Mouse (Mus musculus): ENCODE data around the gene Zbtb25. TPM values are rescaled to one million over a fixed set of nuclear protein-coding genes. Genes with fewer than 3 reads are reported as not detected.
A peak's percentile ranks its signal among the peaks of the same experiment; 100 is the strongest.

Gene Zbtb25
- polyA plus RNA-seq (2012; rRNA removed), result 3.7 and 4.6 TPM in 2 replicates

DNA sequence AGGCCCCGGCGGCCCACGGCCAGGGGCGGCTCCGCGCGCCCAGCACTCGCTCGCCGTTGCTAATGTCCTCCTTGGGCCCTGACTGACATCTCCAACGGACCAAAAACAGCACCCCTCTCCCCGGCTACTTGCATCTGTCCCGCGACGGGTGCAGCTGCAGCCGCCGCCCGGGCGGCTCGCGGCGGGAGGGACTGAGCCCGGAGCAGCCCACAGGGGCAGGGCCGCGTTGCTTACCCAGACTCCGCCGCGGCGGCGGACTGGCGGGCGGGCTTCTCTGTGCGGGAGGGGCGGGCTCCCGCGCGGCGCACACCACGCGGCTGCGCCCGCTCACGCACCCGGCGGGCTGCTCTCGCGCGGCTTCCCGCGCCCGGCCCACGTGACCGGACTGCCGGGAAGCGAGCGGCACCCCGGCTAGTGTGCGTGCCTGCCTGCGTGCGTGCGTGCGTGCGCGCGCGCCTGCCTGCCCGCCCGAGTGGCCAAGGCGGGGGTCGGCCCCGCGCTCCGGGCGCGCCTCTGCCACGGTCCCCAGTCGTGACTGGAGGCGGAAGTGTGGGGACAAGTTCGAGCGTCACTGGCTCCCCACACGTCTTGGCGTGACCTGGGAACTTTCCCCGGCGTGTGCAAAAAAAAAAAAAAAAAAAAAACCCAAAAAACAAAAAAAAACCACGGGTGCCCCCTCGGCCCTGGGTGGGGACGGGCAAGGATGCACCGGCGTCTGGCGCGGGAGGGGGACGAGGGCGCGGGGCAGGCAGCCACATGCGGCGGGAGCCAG lies at the start of gene Zbtb25:
Zbtb25 (minus strand) TSS at position 397 of the 772 bp plus-strand sequence.
- WGBS, result under 1% methylated on average over 94 of the region's 96 CpGs
- peak; percentile 39 for DNase-seq (ENCODE audit: low read depth, low spot score)

DNA sequence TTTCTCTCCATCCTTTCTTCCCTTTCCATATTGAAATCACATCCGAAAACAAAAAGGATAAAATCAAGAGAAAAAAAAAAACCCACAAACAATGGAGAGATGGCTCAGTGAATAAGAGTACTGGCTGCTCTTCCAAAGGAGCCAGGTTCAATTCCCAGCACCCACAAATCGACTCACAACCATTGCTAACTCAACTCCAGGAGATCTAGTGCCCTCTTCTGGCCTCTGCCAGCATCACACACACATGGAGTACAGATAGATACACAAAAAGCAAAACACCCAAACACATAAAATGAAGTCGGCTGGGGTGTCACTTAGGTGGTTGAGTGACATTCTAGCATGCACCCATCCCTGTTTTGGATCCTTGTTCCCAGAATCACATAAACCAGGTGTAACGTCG lies 48.9 kb upstream of the Zbtb25 start:
- 97% methylated on average over 5 of the region's 5 CpGs for WGBS
- no peak for DNase-seq (ENCODE audit: low read depth, low spot score)

DNA sequence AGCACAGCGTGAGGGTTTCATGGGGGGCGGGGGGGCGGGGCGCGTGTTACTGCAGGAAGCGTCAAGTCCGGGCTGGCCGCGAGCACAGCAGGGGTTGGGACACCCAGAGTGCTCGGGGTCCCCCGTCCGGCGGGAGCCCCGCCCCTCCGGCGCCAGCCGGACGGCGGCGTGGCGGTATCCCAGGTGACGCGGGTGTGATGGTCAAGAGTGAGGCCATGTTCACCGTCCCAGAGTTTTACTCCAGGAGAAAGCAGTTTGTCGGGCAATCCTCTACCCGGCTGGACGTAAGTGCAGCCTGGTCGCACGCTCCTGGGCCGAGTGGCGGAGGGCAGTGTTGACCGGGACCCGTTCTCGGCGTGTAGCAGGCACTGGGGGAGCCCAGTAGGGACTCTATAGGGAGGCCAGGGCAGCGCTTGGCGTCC lies 48.0 kb upstream of the Zbtb25 start, which contains the start of gene Ppp1r36:
Ppp1r36 (plus strand) TSS at position 106 of the 422 bp plus-strand sequence.
- no peak for DNase-seq (ENCODE audit: low read depth, low spot score)
- WGBS, result 4% methylated on average over 37 of the region's 37 CpGs

DNA sequence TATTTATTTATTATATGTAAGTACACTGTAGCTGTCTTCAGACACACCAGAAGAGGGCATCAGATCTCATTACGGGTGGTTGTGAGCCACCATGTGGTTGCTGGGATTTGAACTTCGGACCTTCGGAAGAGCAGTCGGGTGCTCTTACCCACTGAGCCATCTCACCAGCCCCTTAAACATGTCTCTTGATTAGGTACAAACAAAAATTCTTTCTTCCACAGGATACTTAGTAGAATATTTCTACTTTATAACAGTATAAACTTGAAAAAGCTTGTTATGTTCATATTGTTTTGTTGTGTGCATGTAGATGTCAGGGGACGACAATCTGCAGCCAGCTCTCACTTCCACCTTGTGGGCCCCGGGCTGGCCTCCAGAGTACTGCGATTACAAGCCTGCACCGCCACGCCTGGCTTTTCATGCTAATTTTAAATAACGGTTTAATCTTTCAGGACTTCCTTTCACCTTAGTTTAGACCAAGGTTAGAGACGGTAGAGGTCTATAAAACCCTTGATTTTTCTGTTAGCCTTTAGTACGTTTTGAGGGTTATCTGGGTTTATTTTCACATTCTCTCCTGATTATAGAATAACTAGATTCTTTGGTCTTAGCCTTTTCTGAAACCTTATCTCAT lies 46.1 kb upstream of the Zbtb25 start:
- WGBS, result 70% methylated on average over 12 of the region's 12 CpGs
- no peak for DNase-seq (ENCODE audit: low read depth, low spot score)

DNA sequence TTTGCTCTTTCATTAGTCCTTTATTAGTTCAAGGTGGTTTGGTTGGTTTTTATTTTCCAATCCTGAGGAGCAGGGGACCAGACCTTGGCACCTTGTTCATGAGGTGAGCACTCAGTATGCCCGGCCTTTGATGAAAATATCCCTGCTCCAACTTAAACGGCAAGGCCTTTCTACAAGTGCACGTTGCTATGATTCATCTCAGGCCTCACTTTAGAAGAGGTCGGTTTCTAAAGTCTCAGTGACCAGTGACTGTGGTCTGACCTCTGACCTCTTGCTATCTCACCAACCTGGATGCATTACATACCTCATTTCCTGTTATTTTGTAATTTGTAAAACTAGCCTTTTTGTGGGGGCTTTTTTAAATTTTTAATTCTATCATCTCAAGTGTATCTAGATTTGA lies 39.8 kb upstream of the Zbtb25 start:
- WGBS, result 61% methylated on average over 4 of the region's 4 CpGs
- no peak for DNase-seq (ENCODE audit: low read depth, low spot score)

DNA sequence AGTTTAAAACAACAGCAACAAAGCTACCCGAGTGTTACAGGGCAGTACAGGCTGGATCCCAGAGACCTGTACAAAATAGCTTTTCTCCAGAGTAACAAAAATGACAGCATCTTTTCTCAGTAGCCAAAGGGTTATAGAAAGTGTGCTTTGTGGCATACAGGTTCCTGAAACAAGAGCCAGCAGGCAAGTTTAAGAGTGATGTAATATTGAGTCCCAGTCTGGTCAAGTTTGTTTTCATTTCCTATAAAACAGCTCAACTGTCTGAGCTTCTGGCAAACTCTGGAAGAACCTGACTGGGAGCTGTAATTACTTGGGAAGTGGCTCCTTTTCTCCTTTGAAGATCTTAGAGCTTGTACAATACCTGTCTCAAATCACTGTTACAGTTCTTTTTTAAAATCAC lies 37.8 kb upstream of the Zbtb25 start:
- WGBS, result 58% methylated on average over 1 of the region's 1 CpGs
- DNase-seq (ENCODE audit: low read depth, low spot score), result no peak

DNA sequence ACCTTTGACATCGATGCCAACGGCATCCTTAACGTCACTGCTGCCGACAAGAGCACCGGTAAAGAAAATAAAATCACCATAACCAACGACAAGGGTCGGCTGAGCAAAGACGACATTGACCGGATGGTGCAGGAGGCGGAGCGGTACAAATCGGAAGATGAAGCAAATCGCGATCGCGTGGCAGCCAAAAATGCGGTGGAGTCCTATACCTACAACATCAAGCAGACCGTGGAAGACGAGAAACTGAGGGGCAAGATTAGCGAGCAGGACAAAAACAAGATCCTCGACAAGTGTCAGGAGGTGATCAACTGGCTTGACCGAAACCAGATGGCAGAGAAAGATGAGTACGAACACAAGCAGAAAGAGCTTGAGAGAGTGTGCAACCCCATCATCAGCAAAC lies 36.6 kb upstream of the Zbtb25 start:
- 8% methylated on average over 23 of the region's 23 CpGs for WGBS
- DNase-seq (ENCODE audit: low read depth, low spot score), result no peak

DNA sequence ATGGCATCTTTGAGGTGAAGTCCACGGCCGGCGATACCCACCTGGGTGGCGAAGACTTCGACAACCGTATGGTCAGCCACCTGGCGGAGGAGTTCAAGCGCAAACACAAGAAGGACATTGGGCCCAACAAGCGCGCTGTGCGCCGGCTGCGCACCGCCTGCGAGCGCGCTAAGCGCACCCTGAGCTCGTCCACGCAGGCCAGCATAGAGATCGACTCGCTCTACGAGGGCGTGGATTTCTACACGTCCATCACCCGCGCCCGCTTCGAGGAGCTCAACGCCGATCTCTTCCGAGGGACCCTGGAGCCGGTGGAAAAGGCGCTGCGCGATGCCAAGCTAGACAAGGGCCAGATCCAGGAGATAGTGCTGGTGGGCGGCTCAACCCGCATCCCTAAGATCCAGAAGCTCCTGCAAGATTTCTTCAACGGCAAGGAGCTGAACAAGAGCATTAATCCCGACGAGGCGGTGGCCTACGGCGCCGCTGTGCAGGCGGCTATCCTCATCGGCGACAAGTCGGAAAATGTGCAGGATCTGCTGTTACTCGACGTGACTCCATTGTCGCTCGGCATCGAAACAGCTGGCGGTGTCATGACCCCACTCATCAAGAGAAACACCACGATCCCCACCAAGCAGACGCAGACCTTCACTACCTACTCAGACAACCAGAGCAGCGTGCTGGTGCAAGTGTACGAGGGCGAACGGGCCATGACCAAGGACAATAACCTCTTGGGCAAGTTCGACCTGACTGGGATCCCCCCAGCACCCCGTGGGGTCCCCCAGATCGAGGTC lies 36.0 kb upstream of the Zbtb25 start:
- 6% methylated on average over 64 of the region's 64 CpGs for WGBS
- no peak for DNase-seq (ENCODE audit: low read depth, low spot score)

DNA sequence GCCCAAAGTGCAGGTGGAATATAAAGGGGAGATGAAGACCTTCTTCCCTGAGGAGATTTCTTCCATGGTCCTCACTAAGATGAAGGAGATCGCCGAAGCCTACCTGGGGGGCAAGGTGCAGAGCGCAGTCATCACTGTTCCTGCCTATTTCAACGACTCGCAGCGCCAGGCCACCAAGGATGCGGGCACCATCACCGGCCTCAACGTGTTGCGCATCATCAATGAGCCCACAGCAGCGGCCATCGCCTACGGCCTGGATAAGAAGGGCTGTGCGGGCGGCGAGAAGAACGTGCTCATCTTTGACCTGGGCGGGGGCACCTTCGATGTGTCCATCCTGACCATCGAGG lies 35.4 kb upstream of the Zbtb25 start:
- DNase-seq (ENCODE audit: low read depth, low spot score), result no peak
- WGBS, result 13% methylated on average over 20 of the region's 20 CpGs

DNA sequence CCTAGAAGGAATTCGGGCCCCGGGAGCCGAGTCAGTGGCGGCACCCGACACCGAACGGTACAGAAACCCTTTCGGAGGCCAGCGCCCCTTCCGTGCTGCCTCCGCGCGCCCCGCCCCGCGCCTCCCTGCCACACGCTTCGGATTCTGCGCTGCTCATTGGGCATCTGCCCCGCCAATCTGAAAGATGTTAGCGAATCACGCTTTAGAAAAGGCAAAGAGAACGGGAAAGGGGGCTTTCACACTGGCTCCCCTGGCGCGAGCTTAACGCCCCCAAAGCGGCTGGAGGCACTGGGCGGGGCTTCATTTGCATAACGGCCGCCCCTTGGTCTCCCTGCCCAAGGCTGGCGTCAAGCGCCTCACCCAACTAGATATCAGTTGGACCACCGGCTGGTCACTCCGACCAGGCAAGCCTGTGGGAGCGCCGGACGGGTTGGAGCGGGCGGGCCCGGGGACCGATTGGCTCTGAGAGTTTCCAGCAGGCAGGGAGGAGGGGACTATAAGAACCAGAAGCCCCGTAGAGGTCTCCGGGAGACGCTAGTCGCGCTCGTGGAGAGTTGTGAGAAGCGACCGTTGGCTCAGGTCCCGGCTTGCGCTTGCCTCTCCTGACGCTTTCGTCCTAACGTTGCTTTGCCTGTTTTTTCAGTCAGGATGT lies 34.6 kb upstream of the Zbtb25 start, which contains the start of gene Hspa2:
Hspa2 (plus strand) TSS at position 291 of the 652 bp plus-strand sequence.
- WGBS, result under 1% methylated on average over 54 of the region's 54 CpGs
- peak; percentile 85 for DNase-seq (ENCODE audit: low read depth, low spot score)

DNA sequence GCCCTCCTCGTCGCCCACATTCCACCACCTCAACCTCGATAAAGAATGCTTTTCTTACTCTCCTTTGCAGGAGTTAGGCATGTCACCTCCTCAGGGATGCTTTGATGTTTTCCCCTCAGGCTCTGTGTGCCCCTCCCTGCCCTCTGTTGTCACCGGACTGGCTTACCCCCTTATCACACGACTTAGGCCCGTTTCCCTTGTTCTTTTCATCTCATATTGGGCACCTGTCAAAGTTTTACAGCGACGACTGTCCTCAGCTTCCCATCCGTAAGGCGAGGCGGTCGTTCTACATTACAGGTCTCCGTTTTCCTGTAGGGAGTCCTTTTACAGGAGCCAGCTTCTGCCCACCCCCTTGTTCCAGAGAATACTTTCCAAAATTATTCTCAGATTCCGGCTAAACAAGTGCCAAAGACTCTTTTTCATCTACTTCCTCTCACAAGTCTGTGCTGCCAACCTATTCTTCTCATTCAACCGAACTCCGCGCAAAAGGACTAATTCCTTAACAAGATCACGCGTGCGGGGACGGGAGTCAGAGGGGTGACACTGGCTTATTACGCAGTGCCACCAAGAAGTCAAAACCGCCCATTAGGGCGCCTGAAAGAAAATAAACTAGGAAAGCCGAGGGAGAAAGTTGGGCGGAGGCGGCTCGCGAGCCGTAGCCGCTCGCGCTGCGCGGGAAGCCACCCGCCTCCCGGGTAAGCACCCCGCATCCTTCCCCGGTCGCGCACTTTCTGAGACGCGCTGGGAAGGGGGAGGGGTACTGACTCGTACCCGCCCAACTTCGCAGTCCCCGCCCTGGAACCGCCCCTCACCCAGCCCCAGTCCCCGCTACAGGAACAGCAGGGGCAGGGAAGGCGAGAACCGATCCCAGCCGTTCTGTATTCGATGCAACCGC lies 33.8 kb upstream of the Zbtb25 start:
- WGBS, result 5% methylated on average over 54 of the region's 54 CpGs
- peak; percentile 16 for DNase-seq (ENCODE audit: low read depth, low spot score)

DNA sequence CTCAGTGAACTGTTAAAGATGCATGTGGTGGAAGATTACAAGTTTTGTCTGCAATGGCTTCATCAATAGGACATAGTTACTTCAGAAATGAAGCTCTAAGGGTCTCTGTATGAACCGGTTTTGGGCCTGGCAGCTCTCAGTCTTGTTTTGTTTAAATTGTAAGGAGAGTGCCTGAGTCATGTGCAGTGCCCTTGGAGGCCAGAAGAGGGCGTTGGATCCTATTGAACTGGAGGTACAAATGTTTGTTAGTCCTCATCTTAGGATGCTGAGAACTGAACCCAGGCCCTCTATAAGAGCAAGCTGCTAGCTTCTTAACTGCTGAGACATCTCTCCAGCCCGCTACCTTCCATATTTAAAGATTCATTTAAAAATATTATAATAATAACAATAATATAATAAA lies 32.3 kb upstream of the Zbtb25 start:
- no peak for DNase-seq (ENCODE audit: low read depth, low spot score)
- 58% methylated on average over 3 of the region's 3 CpGs for WGBS

DNA sequence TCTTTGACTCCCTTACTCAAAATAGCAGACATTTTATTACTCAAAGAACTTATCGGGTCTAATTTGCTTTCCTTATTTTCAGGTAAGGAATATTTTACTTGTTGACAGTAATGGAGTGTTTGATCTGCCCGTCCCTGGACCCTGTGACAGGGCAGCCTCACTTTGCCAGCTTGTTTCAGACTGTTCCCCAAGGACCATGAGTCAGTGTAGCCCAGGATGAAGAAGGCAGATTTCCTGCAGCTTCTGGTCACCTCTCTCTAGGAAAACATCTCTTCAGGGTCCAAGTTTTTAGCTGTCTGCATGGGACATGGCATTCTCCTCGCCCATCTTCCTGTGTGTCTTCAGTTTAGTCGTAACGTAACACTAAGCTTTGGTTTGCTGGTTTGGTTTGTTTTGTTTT lies 27.9 kb upstream of the Zbtb25 start:
- DNase-seq (ENCODE audit: low read depth, low spot score), result no peak
- 86% methylated on average over 5 of the region's 5 CpGs for WGBS

DNA sequence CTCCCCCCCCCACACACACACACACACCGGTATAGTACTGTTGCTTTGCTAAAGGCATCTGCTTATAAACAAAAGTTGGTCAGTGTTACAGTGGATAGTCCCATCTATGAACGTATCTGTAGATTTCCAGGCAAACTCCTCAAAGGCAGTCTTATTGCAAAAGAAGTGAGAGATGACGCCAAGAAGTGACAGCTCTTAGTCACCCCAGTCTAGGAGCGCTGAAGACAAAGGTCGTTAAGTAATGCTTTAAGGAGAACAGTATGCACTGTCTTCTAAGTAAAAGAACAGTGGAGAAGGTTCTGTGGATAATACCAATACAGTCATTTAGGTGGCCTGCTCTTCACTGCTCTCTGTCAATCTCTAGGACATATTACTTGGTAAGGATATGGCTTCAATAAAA lies 23.6 kb upstream of the Zbtb25 start:
- 68% methylated on average over 5 of the region's 5 CpGs for WGBS
- no peak for DNase-seq (ENCODE audit: low read depth, low spot score)

DNA sequence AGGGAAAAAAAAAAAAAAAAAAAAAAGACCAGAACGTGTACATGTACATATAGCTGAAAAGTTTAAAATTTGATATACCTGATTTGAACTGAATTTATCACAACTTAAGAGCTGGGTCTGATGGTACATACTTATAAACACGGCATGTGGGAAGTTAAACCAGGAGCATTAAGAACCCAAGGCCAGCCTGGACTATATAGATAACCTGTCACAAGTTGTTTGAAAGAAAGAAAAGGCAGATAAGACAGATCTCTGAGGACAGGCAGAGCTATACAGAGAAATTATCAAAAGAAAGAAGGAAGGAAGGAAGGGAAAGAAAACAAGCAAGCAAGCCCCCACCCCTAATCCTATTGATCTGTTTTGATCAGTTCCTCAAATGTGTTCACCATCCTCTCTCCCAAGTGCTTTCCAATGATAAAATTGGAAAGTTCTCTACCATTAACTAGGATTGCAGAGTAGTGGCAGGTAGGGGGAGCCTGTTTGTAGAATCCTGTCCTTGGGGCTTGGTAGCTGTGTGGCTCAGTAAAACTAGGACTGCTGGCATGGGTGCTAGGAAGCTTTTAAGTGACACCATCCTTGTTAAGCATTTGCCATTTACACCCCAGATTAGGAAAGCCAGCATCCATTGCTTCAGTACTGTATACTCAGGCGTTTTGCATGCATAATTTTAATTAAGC lies 22.3 kb upstream of the Zbtb25 start:
- DNase-seq (ENCODE audit: low read depth, low spot score), result no peak
- 76% methylated on average over 3 of the region's 3 CpGs for WGBS

DNA sequence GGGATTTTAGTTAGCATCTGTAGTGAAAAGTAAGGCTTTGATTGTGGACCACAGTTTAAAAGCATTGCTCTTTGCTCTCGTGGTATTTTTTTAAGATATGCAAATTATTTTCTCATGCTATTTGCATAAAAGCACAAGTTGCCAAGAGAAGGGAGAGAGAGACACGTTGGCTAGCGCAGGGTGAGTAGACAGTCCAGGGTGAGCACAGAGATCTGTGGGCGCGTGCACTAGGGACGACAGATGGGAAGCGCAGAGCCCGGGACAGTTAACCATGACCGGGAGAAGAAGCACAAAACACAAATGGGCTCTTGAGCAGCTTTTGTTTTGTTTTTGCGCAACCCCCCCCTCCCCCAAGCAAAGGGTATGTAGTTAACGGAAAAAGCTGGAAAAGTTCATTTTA lies 19.4 kb upstream of the Zbtb25 start:
- WGBS, result 88% methylated on average over 11 of the region's 11 CpGs
- no peak for DNase-seq (ENCODE audit: low read depth, low spot score)

DNA sequence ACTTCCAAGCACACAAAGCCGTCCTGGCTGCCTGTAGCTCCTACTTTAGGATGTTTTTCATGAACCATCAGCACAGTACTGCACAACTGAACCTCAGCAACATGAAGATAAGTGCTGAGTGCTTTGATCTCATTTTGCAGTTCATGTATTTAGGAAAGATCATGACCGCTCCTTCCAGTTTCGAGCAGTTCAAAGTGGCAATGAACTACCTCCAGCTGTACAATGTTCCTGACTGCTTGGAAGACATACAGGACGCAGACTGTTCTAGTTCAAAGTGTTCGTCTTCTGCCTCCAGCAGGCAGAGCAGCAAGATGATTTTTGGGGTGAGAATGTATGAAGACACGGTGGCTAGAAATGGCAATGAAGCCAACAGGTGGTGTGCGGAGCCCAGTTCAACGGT lies 15.9 kb upstream of the Zbtb25 start:
- WGBS, result 93% methylated on average over 8 of the region's 8 CpGs
- no peak for DNase-seq (ENCODE audit: low read depth, low spot score)

DNA sequence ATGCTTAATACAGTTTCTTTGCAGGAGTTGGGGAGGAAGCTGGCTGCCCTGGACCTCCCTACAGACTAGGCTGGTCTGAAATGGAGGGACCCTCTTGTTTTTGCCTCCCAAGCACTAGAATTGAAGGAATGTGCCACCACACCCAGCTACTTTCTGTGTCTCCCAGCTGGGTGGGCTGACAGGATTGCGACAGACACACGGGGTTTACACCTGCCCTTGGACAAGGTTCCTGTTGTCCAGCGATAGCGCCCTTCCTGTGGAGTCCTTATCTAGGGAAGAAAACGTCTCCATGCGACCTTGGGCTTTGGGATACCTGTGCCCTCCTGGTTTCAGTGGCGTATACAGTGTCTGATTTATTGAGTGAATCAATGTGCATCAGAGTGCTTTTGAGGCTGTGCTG lies 10.7 kb upstream of the Zbtb25 start:
- WGBS, result 53% methylated on average over 7 of the region's 7 CpGs
- DNase-seq (ENCODE audit: low read depth, low spot score), result no peak

DNA sequence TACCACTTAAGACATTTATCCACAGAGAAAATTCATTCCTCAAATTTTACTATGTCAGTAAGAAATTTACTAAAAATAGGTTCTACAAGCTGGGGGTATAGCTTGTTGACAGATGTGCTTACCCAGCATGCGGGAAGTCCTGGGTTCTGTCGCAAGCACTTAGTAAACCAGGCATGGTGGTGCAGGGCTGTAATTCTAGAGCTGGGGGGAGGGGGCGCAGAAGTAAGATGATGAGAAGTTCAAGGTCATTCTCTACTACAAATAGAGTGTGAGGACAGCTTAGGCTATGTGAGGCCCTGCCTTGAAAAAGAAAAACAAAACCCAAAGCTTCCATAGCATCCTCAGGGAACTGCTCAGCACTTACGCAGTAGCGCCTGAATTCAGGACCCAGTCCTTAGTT lies 9.2 kb upstream of the Zbtb25 start:
- DNase-seq (ENCODE audit: low read depth, low spot score), result no peak
- WGBS, result 86% methylated on average over 5 of the region's 5 CpGs

Data from large intestine, adult 2 months (tissue).